Mouse (Mus musculus) CH12.LX (cell line): ENCODE results near the gene Sac3d1.

Experiments
- CTCF ChIP-seq, 2 experiments: IDR thresholded peaks in 1 of 2; conservative IDR thresholded peaks in 1 of 2; 2 replicates each; pipeline ENCODE4 v1.5.1; 2011 to 2012; ENCODE audit warnings: low read depth in 2 of 2, low read length in 2 of 2, improper control_type of control experiment in 1 of 2, inconsistent platforms in 1 of 2, mild to moderate bottlenecking in 1 of 2, moderate library complexity in 1 of 2
- EP300 ChIP-seq: IDR thresholded peaks from 2 replicates; pipeline ENCODE4 v1.6.1; 2011; ENCODE audit warnings: low read length, improper control_type of control experiment
- GABPA ChIP-seq: IDR thresholded peaks from 2 replicates; pipeline ENCODE4 v1.6.1; 2012; ENCODE audit warnings: low read depth, low read length, improper control_type of control experiment, inconsistent platforms; ENCODE audit not compliant: insufficient replicate concordance
- HCFC1 ChIP-seq: IDR thresholded peaks from 2 replicates; pipeline ENCODE4 v1.6.1; 2012; ENCODE audit warnings: low read depth, mild to moderate bottlenecking, inconsistent platforms, low read length, improper control_type of control experiment
- JUN ChIP-seq: IDR thresholded peaks from 2 replicates; pipeline ENCODE4 v1.6.1; 2011; ENCODE audit warnings: low read depth, mild to moderate bottlenecking, low read length, improper control_type of control experiment, moderate library complexity; ENCODE audit not compliant: insufficient read depth
- PAX5 ChIP-seq: IDR thresholded peaks from 2 replicates; pipeline ENCODE4 v1.6.1; 2012; ENCODE audit warnings: low read length, inconsistent platforms, mixed read lengths
- POLR2A ChIP-seq: IDR thresholded peaks from 2 replicates; pipeline ENCODE4 v1.6.1; 2011; ENCODE audit warnings: low read depth, mild to moderate bottlenecking, improper control_type of control experiment, low read length
- SMC3 ChIP-seq: IDR thresholded peaks from 2 replicates; pipeline ENCODE4 v1.6.1; 2011; ENCODE audit warnings: low read depth, low read length, improper control_type of control experiment
- USF1 ChIP-seq: IDR thresholded peaks from 2 replicates; pipeline ENCODE4 v1.6.1; 2014; ENCODE audit warnings: low read depth, mild to moderate bottlenecking, inconsistent platforms, low read length, improper control_type of control experiment
- ZC3H11A ChIP-seq: IDR thresholded peaks from 2 replicates; pipeline ENCODE4 v1.6.1; 2012; ENCODE audit warnings: low read depth, mild to moderate bottlenecking, inconsistent platforms, low read length, improper control_type of control experiment
- ZKSCAN1 ChIP-seq: IDR thresholded peaks from 2 replicates; pipeline ENCODE4 v1.6.1; 2012; ENCODE audit warnings: low read depth, inconsistent platforms, low read length, improper control_type of control experiment, borderline replicate concordance
- ZNF384 ChIP-seq: IDR thresholded peaks from 2 replicates; pipeline ENCODE4 v1.6.1; 2012; ENCODE audit warnings: low read depth, low read length, improper control_type of control experiment, inconsistent platforms

DNA sequence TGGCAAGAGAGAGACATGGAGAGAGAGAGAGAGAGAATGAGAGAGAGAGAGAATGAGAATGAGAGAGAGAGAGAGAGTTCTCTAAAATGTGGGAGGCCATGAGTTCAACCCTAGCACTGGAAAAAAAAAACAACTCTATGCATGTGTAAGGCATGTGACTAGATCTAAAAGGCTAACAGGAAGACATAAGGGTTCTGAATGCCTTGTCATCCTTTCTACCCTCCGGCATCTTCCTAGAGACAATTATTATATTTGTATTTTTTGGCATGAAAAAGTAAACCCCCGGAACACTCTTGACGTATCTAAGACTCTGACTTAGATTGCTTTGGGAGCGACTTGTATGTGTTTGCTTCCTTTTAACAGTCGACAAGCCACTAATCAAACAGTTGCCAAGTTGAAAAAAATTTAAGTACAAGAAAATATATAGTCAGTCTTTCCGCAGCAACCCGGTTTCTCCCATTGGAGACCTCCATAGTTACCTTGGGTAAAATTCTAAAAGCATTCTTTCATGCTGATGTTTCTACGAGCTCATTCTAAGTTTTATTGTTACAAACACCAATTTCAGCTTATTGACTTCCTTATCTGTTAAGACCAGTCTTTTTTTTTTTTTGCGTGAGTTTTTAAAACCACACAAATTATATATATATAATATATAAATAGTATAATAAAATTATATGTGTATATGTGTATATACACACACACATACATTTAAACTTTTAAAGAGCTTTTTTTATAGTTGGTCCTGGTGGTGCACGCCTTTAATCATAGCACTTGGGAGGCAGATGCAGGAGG is 8.5 kb upstream of the Sac3d1 start:
- TF ChIP-seq JUN (no peak), CTCF (conservative IDR thresholded peaks at IDR 0.05 in 1 of 2, IDR thresholded peaks at IDR 0.05 in 1 of 2; ENCODE audit: low read depth in 2 of 2, low read length in 2 of 2) (no peak), POLR2A (no peak), PAX5 (no peak), ZNF384 (no peak), EP300 (no peak), SMC3 (no peak), HCFC1 (no peak), ZC3H11A (no peak), GABPA (no peak), ZKSCAN1 (no peak), USF1 (no peak)
